Mouse (Mus musculus) forebrain, embryonic 13.5 days (tissue): ENCODE results near the gene Galntl5. TPM values are rescaled to one million over a fixed set of nuclear protein-coding genes. Genes with fewer than 3 reads are reported as not detected.
"Not testable (repeated sequence)": the region's sequence is repeated elsewhere in the genome, so short reads cannot be mapped to it uniquely, and the experiment has no call there.

Experiments used
- ATAC-seq: fragments of 200-750 bp; cut with Nextera tagmentation; 2 replicates; pipeline ENCODE4 v1.8.0; 2017
- H3K27ac ChIP-seq: fragments of 300-500 bp; sonication (generic); 2 replicates; pipeline ENCODE4 v1.5.1; 2015; ENCODE audit warnings: inconsistent platforms, mild to moderate bottlenecking, moderate library complexity
- H3K27me3 ChIP-seq: fragments of 300-500 bp; sonication (generic); 2 replicates; pipeline ENCODE4 v1.6.1; 2015; ENCODE audit warnings: mild to moderate bottlenecking, inconsistent platforms
- H3K36me3 ChIP-seq: fragments of 300-500 bp; sonication (generic); 2 replicates; pipeline ENCODE4 v1.6.1; 2015; ENCODE audit warnings: mild to moderate bottlenecking, inconsistent platforms; ENCODE audit not compliant: poor library complexity, severe bottlenecking
- H3K4me1 ChIP-seq: fragments of 300-500 bp; sonication (generic); 2 replicates; pipeline ENCODE4 v1.6.1; 2015; ENCODE audit warnings: inconsistent platforms
- H3K4me2 ChIP-seq: fragments of 300-500 bp; sonication (generic); 2 replicates; pipeline ENCODE4 v1.6.1; 2015; ENCODE audit warnings: inconsistent platforms, mild to moderate bottlenecking, moderate library complexity
- H3K4me3 ChIP-seq: fragments of 300-500 bp; sonication (generic); 2 replicates; pipeline ENCODE4 v1.5.1; 2015; ENCODE audit warnings: mild to moderate bottlenecking, inconsistent platforms
- H3K9ac ChIP-seq: fragments of 300-500 bp; sonication (generic); 2 replicates; pipeline ENCODE4 v1.6.1; 2015; ENCODE audit warnings: mild to moderate bottlenecking, inconsistent platforms
- H3K9me3 ChIP-seq: fragments of 300-500 bp; sonication (generic); replicated peaks from 2 replicates; pipeline ENCODE4 v1.6.1; 2016; ENCODE audit warnings: inconsistent platforms
- WGBS: fragments of 180-500 bp; shearing (Covaris S2); methylation state at CpG from one replicate; pipeline ENCODE4 v1.1.7; 2015; 5-methylcytosine and 5-hydroxymethylcytosine counted together
- polyA plus RNA-seq: library from polyadenylated mRNA; unstranded; fragments of >200 nt; fragmentation: Nextera tagmentation; extraction: Ambion mirVana; gene quantifications from 2 replicates; pipeline ENCODE4 v1.2.1, GENCODE M21; 2015

Galntl5 gene
- polyA plus RNA-seq, 1 experiment from 2014 or later: not detected

GRCm38 (mm10) chr5:25213216-25213615 lies 32.0 kb downstream of the Galntl5 start:
- ATAC-seq, H3K27me3 ChIP-seq, H3K4me3 ChIP-seq, H3K36me3 ChIP-seq, H3K4me2 ChIP-seq, H3K27ac ChIP-seq, H3K4me1 ChIP-seq, H3K9me3 ChIP-seq, H3K9ac ChIP-seq: not testable (repeated sequence)

GRCm38 (mm10) chr5:25215006-25215405 lies 33.7 kb downstream of the Galntl5 start:
- Histone ChIP-seq H3K9ac (no peak overlapping the region), H3K27ac (no peak overlapping the region), H3K4me1 (no peaks in the 10 kb centered on the region), H3K4me3 (no peak overlapping the region), H3K9me3 (no peaks in the 10 kb centered on the region), H3K4me2 (no peak overlapping the region), H3K36me3 (no peaks in the 10 kb centered on the region), H3K27me3 (no peaks in the 10 kb centered on the region)
- 89% methylated on average over 6 of the region's 6 CpGs for WGBS
- no peak for ATAC-seq

- Histone ChIP-seq H3K9me3 (no peaks in the 10 kb centered on the region), H3K27ac (peak within 1 kb of the TSS; percentile 83), H3K4me2 (peak within 1 kb of the TSS; percentile 68), H3K4me3 (peak within 1 kb of the TSS; percentile 70), H3K9ac (peak within 1 kb of the TSS; percentile 82), H3K36me3 (0 out of 2 replicates have a peak, but pooled peaks cover 9% of the 10 kb centered on the region), H3K27me3 (no peaks in the 10 kb centered on the region), H3K4me1 (peaks cover 13% of the 10 kb centered on the region)
- WGBS: 81% methylated on average over 3 of the region's 3 CpGs
- ATAC-seq: no peak
Measured at GRCm38 (mm10) chr5:25221604-25222003, 40.3 kb downstream of the Galntl5 start, which contains the start of gene Galnt11. Gene Galnt11 (plus strand): TSS chr5:25221904.

GRCm38 (mm10) chr5:25222752-25223702 lies 41.8 kb downstream of the Galntl5 start, which contains the start of gene E130116L18Rik:
Gene E130116L18Rik (minus strand): TSS chr5:25223153.
- H3K4me3 ChIP-seq: peak within 1 kb of the TSS; percentile 70
- WGBS: 5% methylated on average over 64 of the region's 72 CpGs
- peak within 1 kb of the TSS; percentile 82 for H3K9ac ChIP-seq
- 0 out of 2 replicates have a peak, but pooled peaks cover 9% of the 10 kb centered on the region for H3K36me3 ChIP-seq
- peak; percentile 98 for ATAC-seq
- H3K9me3 ChIP-seq: no peaks in the 10 kb centered on the region
- no peaks in the 10 kb centered on the region for H3K27me3 ChIP-seq
- peak within 1 kb of the TSS; percentile 83 for H3K27ac ChIP-seq
- peaks cover 13% of the 10 kb centered on the region for H3K4me1 ChIP-seq
- peak within 1 kb of the TSS; percentile 68 for H3K4me2 ChIP-seq

GRCm38 (mm10) chr5:25224377-25224776 lies 43.1 kb downstream of the Galntl5 start:
- H3K9me3 ChIP-seq, H3K9ac ChIP-seq, H3K4me3 ChIP-seq, ATAC-seq, H3K27ac ChIP-seq, H3K27me3 ChIP-seq, H3K4me2 ChIP-seq: not testable (repeated sequence)
- H3K4me1 ChIP-seq: peaks cover 13% of the 10 kb centered on the region
- peaks cover 17% of the 10 kb centered on the region; the same call in 1 of the 2 replicates for H3K36me3 ChIP-seq
- 96% methylated on average over 1 of the region's 1 CpGs for WGBS

GRCm38 (mm10) chr5:25243101-25243500 lies 61.8 kb downstream of the Galntl5 start:
- no peak overlapping the region for H3K27ac ChIP-seq
- H3K4me2 ChIP-seq: no peak overlapping the region
- H3K27me3 ChIP-seq: no peaks in the 10 kb centered on the region
- H3K9me3 ChIP-seq: no peaks in the 10 kb centered on the region
- H3K9ac ChIP-seq: no peak overlapping the region
- ATAC-seq: no peak
- 95% methylated on average over 6 of the region's 6 CpGs for WGBS
- H3K36me3 ChIP-seq: peaks cover 19% of the 10 kb centered on the region
- H3K4me1 ChIP-seq: no peaks in the 10 kb centered on the region
- no peak overlapping the region for H3K4me3 ChIP-seq

- no peak overlapping the region for H3K9ac ChIP-seq
- no peaks in the 10 kb centered on the region for H3K27me3 ChIP-seq
- ATAC-seq: no peak
- H3K4me2 ChIP-seq: no peak overlapping the region
- no peak overlapping the region for H3K27ac ChIP-seq
- WGBS: 89% methylated on average over 10 of the region's 10 CpGs
- H3K4me1 ChIP-seq: no peaks in the 10 kb centered on the region
- H3K9me3 ChIP-seq: no peaks in the 10 kb centered on the region
- no peak overlapping the region for H3K4me3 ChIP-seq
- H3K36me3 ChIP-seq: peaks cover 35% of the 10 kb centered on the region
Measured at GRCm38 (mm10) chr5:25245806-25246472, 64.7 kb downstream of the Galntl5 start.

GRCm38 (mm10) chr5:25246473-25246865 lies 65.2 kb downstream of the Galntl5 start:
- peaks cover 40% of the 10 kb centered on the region for H3K36me3 ChIP-seq
- H3K4me2 ChIP-seq: no peak overlapping the region
- no peak overlapping the region for H3K4me3 ChIP-seq
- no peak overlapping the region for H3K9ac ChIP-seq
- WGBS: 88% methylated on average over 1 of the region's 1 CpGs
- no peaks in the 10 kb centered on the region for H3K9me3 ChIP-seq
- no peaks in the 10 kb centered on the region for H3K27me3 ChIP-seq
- ATAC-seq: no peak
- no peak overlapping the region for H3K27ac ChIP-seq
- no peaks in the 10 kb centered on the region for H3K4me1 ChIP-seq

- 88% methylated on average over 3 of the region's 3 CpGs for WGBS
- no peak for ATAC-seq
- Histone ChIP-seq H3K4me1 (no peaks in the 10 kb centered on the region), H3K36me3 (peaks cover 42% of the 10 kb centered on the region), H3K9ac (no peak overlapping the region), H3K27ac (no peak overlapping the region), H3K4me3 (no peak overlapping the region), H3K27me3 (no peaks in the 10 kb centered on the region), H3K4me2 (no peak overlapping the region), H3K9me3 (no peaks in the 10 kb centered on the region)
Measured at GRCm38 (mm10) chr5:25247036-25247435, 65.8 kb downstream of the Galntl5 start.

- Histone ChIP-seq H3K9me3 (no peaks in the 10 kb centered on the region), H3K9ac (no peak overlapping the region), H3K4me1 (no peaks in the 10 kb centered on the region), H3K36me3 (peaks cover 85% of the 10 kb centered on the region), H3K4me2 (no peak overlapping the region), H3K27ac (no peak overlapping the region), H3K4me3 (no peak overlapping the region), H3K27me3 (no peaks in the 10 kb centered on the region)
- ATAC-seq: no peak
- 75% methylated on average over 2 of the region's 2 CpGs for WGBS
Measured at GRCm38 (mm10) chr5:25252423-25252822, 71.2 kb downstream of the Galntl5 start.

- Histone ChIP-seq H3K4me3 (no peak overlapping the region), H3K9ac (no peak overlapping the region), H3K36me3 (peaks cover 88% of the 10 kb centered on the region), H3K9me3 (no peaks in the 10 kb centered on the region), H3K4me1 (no peaks in the 10 kb centered on the region), H3K27me3 (no peaks in the 10 kb centered on the region), H3K4me2 (no peak overlapping the region), H3K27ac (no peak overlapping the region)
- 98% methylated on average over 8 of the region's 8 CpGs for WGBS
- no peak for ATAC-seq
Measured at GRCm38 (mm10) chr5:25252825-25253544, 71.7 kb downstream of the Galntl5 start.

- WGBS: 93% methylated on average over 4 of the region's 4 CpGs
- Histone ChIP-seq H3K4me2 (no peak overlapping the region), H3K9ac (no peak overlapping the region), H3K27me3 (no peaks in the 10 kb centered on the region), H3K36me3 (peaks cover 93% of the 10 kb centered on the region), H3K9me3 (no peaks in the 10 kb centered on the region), H3K4me3 (no peak overlapping the region), H3K4me1 (no peaks in the 10 kb centered on the region), H3K27ac (no peak overlapping the region)
- ATAC-seq: no peak
Measured at GRCm38 (mm10) chr5:25254491-25254890, 73.2 kb downstream of the Galntl5 start.
